Mouse (Mus musculus): ENCODE measurements around the gene Olfr432. TPM values are rescaled to one million over a fixed set of nuclear protein-coding genes. Genes with fewer than 3 reads are reported as not detected.
"Not testable (repeated sequence)": the region's sequence is repeated elsewhere in the genome, so short reads cannot be mapped to it uniquely, and the experiment has no call there.

Gene Olfr432
- polyA plus RNA-seq, 1 experiment from 2014 or later = not detected

GRCm38 (mm10) chr1:174048227-174048626 is 778 bp upstream of the Olfr432 start:
- WGBS = 63% methylated on average over 6 of the region's 6 CpGs
- not testable (repeated sequence) for H3K27ac ChIP-seq (ENCODE audit: low read length); H3K9ac ChIP-seq (replicated peaks; ENCODE audit: low read length); H3K4me2 ChIP-seq (replicated peaks; ENCODE audit: low read depth, low read length); H3K36me3 ChIP-seq (ENCODE audit: insufficient read depth, low read length); H3K9me3 ChIP-seq (ENCODE audit: low read length); H3K4me3 ChIP-seq (ENCODE audit: low read length); ATAC-seq (ENCODE audit: low FRiP score, low TSS enrichment); H3K27me3 ChIP-seq (ENCODE audit: insufficient read depth, low read length); H3K4me1 ChIP-seq (ENCODE audit: insufficient read depth, low read length)

DNA sequence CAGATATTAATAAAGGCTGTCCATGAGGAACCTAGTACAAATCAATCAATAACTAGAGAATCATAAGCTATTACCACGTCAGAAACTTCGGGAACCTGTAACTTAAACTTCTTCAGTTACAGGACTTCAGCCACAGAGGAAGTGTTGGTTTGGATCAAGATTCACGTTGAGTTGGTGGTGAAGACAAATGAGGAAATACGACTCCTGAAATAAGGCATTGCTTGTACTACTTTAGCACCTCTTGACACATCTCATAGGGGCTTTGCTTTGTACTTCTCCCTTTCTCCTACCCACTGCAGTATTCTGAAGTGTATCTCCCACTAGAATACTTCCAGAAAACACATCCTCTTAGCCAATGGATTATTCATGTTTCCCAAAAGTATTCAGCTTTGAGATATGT is 352 bp downstream of the Olfr432 start:
- not testable (repeated sequence) for H3K4me2 ChIP-seq (replicated peaks; ENCODE audit: low read depth, low read length); H3K27me3 ChIP-seq (ENCODE audit: insufficient read depth, low read length); H3K36me3 ChIP-seq (ENCODE audit: insufficient read depth, low read length); H3K4me1 ChIP-seq (ENCODE audit: insufficient read depth, low read length); ATAC-seq (ENCODE audit: low FRiP score, low TSS enrichment); H3K4me3 ChIP-seq (ENCODE audit: low read length); H3K27ac ChIP-seq (ENCODE audit: low read length); H3K9ac ChIP-seq (replicated peaks; ENCODE audit: low read length); H3K9me3 ChIP-seq (ENCODE audit: low read length)
- 50% methylated on average over 4 of the region's 4 CpGs for WGBS

DNA sequence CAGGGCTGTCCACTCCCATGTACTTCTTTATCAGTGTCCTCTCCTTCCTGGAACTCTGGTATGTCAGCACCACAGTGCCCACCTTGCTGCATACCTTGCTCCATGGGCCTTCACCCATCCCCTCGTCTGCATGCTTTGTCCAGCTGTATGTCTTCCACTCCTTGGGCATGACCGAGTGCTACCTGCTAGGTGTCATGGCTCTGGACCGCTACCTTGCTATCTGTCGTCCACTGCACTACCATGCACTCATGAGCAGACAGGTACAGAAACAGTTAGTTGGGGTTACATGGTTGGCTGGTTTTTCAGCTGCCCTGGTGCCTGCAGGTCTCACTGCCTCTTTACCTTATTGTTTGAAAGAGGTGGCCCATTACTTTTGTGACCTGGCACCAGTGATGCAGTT is 1.5 kb downstream of the Olfr432 start:
- Histone ChIP-seq H3K27ac (ENCODE audit: low read length) (no peak overlapping the region), H3K4me2 (replicated peaks; ENCODE audit: low read depth, low read length) (no peak overlapping the region), H3K9me3 (ENCODE audit: low read length) (no peaks in the 10 kb centered on the region), H3K27me3 (ENCODE audit: insufficient read depth, low read length) (no peaks in the 10 kb centered on the region), H3K36me3 (ENCODE audit: insufficient read depth, low read length) (no peaks in the 10 kb centered on the region), H3K4me3 (ENCODE audit: low read length) (no peak overlapping the region), H3K4me1 (ENCODE audit: insufficient read depth, low read length) (no peaks in the 10 kb centered on the region), H3K9ac (replicated peaks; ENCODE audit: low read length) (no peak overlapping the region)
- 67% methylated on average over 4 of the region's 4 CpGs for WGBS
- no peak for ATAC-seq (ENCODE audit: low FRiP score, low TSS enrichment)

DNA sequence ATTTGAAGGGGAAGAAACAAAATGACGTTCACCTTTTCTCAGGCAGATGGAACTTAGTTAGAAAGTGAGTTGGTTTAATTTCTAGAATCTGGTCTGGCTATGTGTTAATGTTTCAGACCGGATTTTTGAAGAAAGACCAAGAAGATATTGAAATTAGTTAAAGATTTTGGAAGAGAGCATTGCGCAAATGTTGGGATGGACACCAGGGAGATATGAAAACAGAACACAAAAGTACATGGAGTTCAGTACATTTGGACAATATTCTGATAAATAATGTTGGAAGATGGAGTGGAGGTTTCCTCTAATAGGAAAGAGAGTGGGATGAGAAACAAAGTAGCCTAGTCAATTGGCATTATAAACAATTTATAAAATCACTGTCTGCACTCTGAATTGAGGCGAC is 2.5 kb downstream of the Olfr432 start:
- Histone ChIP-seq H3K36me3 (ENCODE audit: insufficient read depth, low read length) (no peaks in the 10 kb centered on the region), H3K4me3 (ENCODE audit: low read length) (no peak overlapping the region), H3K9ac (replicated peaks; ENCODE audit: low read length) (no peak overlapping the region), H3K9me3 (ENCODE audit: low read length) (no peaks in the 10 kb centered on the region), H3K27me3 (ENCODE audit: insufficient read depth, low read length) (no peaks in the 10 kb centered on the region), H3K27ac (ENCODE audit: low read length) (no peak overlapping the region), H3K4me2 (replicated peaks; ENCODE audit: low read depth, low read length) (no peak overlapping the region), H3K4me1 (ENCODE audit: insufficient read depth, low read length) (no peaks in the 10 kb centered on the region)
- 91% methylated on average over 4 of the region's 4 CpGs for WGBS
- no peak for ATAC-seq (ENCODE audit: low FRiP score, low TSS enrichment)

GRCm38 (mm10) chr1:174051931-174052536 is 3.0 kb downstream of the Olfr432 start:
- Histone ChIP-seq H3K4me3 (ENCODE audit: low read length) (no peak overlapping the region), H3K4me2 (replicated peaks; ENCODE audit: low read depth, low read length) (no peak overlapping the region), H3K27ac (ENCODE audit: low read length) (no peak overlapping the region), H3K9me3 (ENCODE audit: low read length) (no peaks in the 10 kb centered on the region), H3K4me1 (ENCODE audit: insufficient read depth, low read length) (no peaks in the 10 kb centered on the region), H3K9ac (replicated peaks; ENCODE audit: low read length) (no peak overlapping the region), H3K36me3 (ENCODE audit: insufficient read depth, low read length) (no peaks in the 10 kb centered on the region), H3K27me3 (ENCODE audit: insufficient read depth, low read length) (no peaks in the 10 kb centered on the region)
- no peak for ATAC-seq (ENCODE audit: low FRiP score, low TSS enrichment)
- WGBS = 86% methylated on average over 5 of the region's 5 CpGs

DNA sequence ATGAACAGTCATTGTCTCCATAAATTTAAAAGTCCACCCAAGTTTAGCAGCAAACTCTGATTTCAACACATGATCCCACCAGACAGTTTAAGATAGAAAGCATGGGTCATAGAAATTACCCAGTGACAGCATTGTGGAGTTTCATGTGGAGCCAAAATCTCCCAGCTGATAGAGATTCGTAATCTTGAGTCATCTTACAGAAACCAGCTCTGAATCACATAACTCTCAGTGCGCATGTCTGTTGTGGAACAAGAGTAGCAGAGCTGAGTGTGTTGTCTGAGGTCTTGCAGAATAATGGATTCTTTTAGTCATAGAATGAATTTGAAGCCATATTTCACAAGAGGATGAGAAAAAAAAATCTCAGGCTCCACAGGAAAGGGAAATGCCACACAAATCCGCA is 4.0 kb downstream of the Olfr432 start:
- WGBS = 71% methylated on average over 3 of the region's 3 CpGs
- no peak for ATAC-seq (ENCODE audit: low FRiP score, low TSS enrichment)

GRCm38 (mm10) chr1:174055248-174055647 is 6.2 kb downstream of the Olfr432 start:
- 82% methylated on average over 2 of the region's 2 CpGs for WGBS

More for the DNA sequence above, 4.0 kb downstream of the Olfr432 start:
- Histone ChIP-seq H3K27me3 (ENCODE audit: insufficient read depth, low read length) (no peaks in the 10 kb centered on the region), H3K9me3 (ENCODE audit: low read length) (no peaks in the 10 kb centered on the region), H3K4me2 (replicated peaks; ENCODE audit: low read depth, low read length) (no peak overlapping the region), H3K27ac (ENCODE audit: low read length) (no peak overlapping the region), H3K4me1 (ENCODE audit: insufficient read depth, low read length) (no peaks in the 10 kb centered on the region), H3K4me3 (ENCODE audit: low read length) (no peak overlapping the region), H3K9ac (replicated peaks; ENCODE audit: low read length) (no peak overlapping the region), H3K36me3 (ENCODE audit: insufficient read depth, low read length) (no peaks in the 10 kb centered on the region)

GRCm38 (mm10) chr1:174066305-174066704 is 17.3 kb downstream of the Olfr432 start, which contains the start of gene Olfr430:
Gene Olfr430, plus strand, starts transcription at chr1:174066605.
- no peaks in the 10 kb centered on the region for H3K36me3 ChIP-seq (ENCODE audit: insufficient read depth, low read length)
- 88% methylated on average over 3 of the region's 3 CpGs for WGBS
- H3K4me2 ChIP-seq (replicated peaks; ENCODE audit: low read depth, low read length) = no peak within 1 kb of the TSS
- no peaks in the 10 kb centered on the region for H3K4me1 ChIP-seq (ENCODE audit: insufficient read depth, low read length)
- no peaks in the 10 kb centered on the region for H3K27me3 ChIP-seq (ENCODE audit: insufficient read depth, low read length)
- H3K4me3 ChIP-seq (ENCODE audit: low read length) = no peak within 1 kb of the TSS
- H3K9me3 ChIP-seq (ENCODE audit: low read length) = no peaks in the 10 kb centered on the region
- ATAC-seq (ENCODE audit: low FRiP score, low TSS enrichment) = no peak
- H3K9ac ChIP-seq (replicated peaks; ENCODE audit: low read length) = no peak within 1 kb of the TSS
- H3K27ac ChIP-seq (ENCODE audit: low read length) = no peak within 1 kb of the TSS

More at GRCm38 (mm10) chr1:174055248-174055647, 6.2 kb downstream of the Olfr432 start:
- no peak overlapping the region for H3K27ac ChIP-seq (ENCODE audit: low read length)
- no peak overlapping the region for H3K9ac ChIP-seq (replicated peaks; ENCODE audit: low read length)
- H3K4me3 ChIP-seq (ENCODE audit: low read length) = no peak overlapping the region
- ATAC-seq (ENCODE audit: low FRiP score, low TSS enrichment) = no peak
- H3K4me1 ChIP-seq (ENCODE audit: insufficient read depth, low read length) = no peaks in the 10 kb centered on the region
- H3K36me3 ChIP-seq (ENCODE audit: insufficient read depth, low read length) = no peaks in the 10 kb centered on the region
- H3K4me2 ChIP-seq (replicated peaks; ENCODE audit: low read depth, low read length) = no peak overlapping the region
- H3K9me3 ChIP-seq (ENCODE audit: low read length) = no peaks in the 10 kb centered on the region
- H3K27me3 ChIP-seq (ENCODE audit: insufficient read depth, low read length) = no peaks in the 10 kb centered on the region

- Histone ChIP-seq H3K4me3 (ENCODE audit: low read length) (no peak within 1 kb of the TSS), H3K36me3 (ENCODE audit: insufficient read depth, low read length) (no peaks in the 10 kb centered on the region), H3K27ac (ENCODE audit: low read length) (no peak within 1 kb of the TSS), H3K4me2 (replicated peaks; ENCODE audit: low read depth, low read length) (no peak within 1 kb of the TSS), H3K9ac (replicated peaks; ENCODE audit: low read length) (no peak within 1 kb of the TSS), H3K4me1 (ENCODE audit: insufficient read depth, low read length) (no peaks in the 10 kb centered on the region), H3K27me3 (ENCODE audit: insufficient read depth, low read length) (no peaks in the 10 kb centered on the region), H3K9me3 (ENCODE audit: low read length) (no peaks in the 10 kb centered on the region)
- WGBS = 86% methylated on average over 2 of the region's 2 CpGs
- ATAC-seq (ENCODE audit: low FRiP score, low TSS enrichment) = no peak
These were observed 35.0 kb downstream of the Olfr432 start, which contains the start of gene Olfr429 for GRCm38 (mm10) chr1:174084031-174084430. Gene Olfr429, plus strand, starts transcription at chr1:174084331.

DNA sequence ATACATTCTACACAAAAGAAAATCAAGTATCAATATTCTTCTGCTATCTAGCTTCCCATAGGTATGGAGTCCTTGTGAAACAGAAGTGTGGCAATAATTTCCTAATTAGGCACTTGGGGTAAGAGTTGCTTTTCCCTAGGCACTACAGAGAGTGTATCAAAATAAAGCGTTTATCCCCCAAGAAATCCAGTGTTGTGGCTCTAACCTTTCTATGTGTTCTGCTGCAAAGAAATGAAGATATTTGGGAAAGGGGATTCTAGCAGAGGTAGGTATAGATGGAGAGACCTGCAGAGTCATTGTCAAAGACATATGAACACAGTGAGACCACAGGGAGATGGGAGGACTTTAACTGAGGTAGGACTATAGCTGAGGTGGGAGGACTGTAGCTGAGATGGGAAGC is 47.6 kb downstream of the Olfr432 start, which contains the start of gene Olfr427:
TSS of gene Olfr427 (plus strand) at position 301 of the 400 bp plus-strand sequence.
- ATAC-seq (ENCODE audit: low FRiP score, low TSS enrichment) = no peak
- Histone ChIP-seq H3K9me3 (ENCODE audit: low read length) (no peaks in the 10 kb centered on the region), H3K4me1 (ENCODE audit: insufficient read depth, low read length) (no peaks in the 10 kb centered on the region), H3K36me3 (ENCODE audit: insufficient read depth, low read length) (no peaks in the 10 kb centered on the region), H3K4me3 (ENCODE audit: low read length) (no peak within 1 kb of the TSS), H3K9ac (replicated peaks; ENCODE audit: low read length) (no peak within 1 kb of the TSS), H3K27ac (ENCODE audit: low read length) (no peak within 1 kb of the TSS), H3K4me2 (replicated peaks; ENCODE audit: low read depth, low read length) (no peak within 1 kb of the TSS), H3K27me3 (ENCODE audit: insufficient read depth, low read length) (no peaks in the 10 kb centered on the region)
- WGBS = 90% methylated on average over 1 of the region's 1 CpGs
